17 mouse cellular contexts compared by ENCODE assay signal in genomic region chrX:162363206-162363605, GRCm38 (mm10).
DNase-seq lines count a peak whose midpoint lies in the region; ATAC-seq lines count a peak whose summit lies in the region.
"Had no signal": no experiment of that assay in that cellular context is flagged by ENCODE, and none has a peak within 500 bp of the region (broad histone marks: within the 10 kb centered on the region; RNA-seq: fewer than 3 reads in every experiment).

No protein-coding gene starts in this region.

- H3K4me3 ChIP-seq in hindbrain, embryonic 11.5 days (ENCODE audit: low read depth, low read length), result no peak overlapping the region
- H3K4me3 ChIP-seq: limb, embryonic 10.5 days; liver, embryonic 12.5 days; midbrain, embryonic 13.5 days; neural tube, embryonic 15.5 days had no signal

- no peaks in the 10 kb centered on the region for H3K9me3 ChIP-seq in hindbrain, embryonic 11.5 days (ENCODE audit: control insufficient read depth, low read length)
- H3K9me3 ChIP-seq: limb, embryonic 10.5 days; liver, embryonic 12.5 days; midbrain, embryonic 13.5 days; neural tube, embryonic 15.5 days had no signal

- no peak for ATAC-seq in hindbrain, embryonic 11.5 days (ENCODE audit: low FRiP score)
- ATAC-seq: forebrain, embryonic 14.5 days; liver, embryonic 12.5 days; midbrain, embryonic 13.5 days had no signal

- DNase-seq in adrenal gland, postnatal 36 days, result peak; percentile 2 to 14
- DNase-seq in adrenal gland, postnatal 25 days, result no peak
- DNase-seq in kidney, adult 9 months, result peak; percentile 20
- DNase-seq in kidney, postnatal 25 days, result peak; percentile 16 to 43
- DNase-seq in lung, postnatal 14 days, result peak; percentile 35
- DNase-seq in cerebellum, adult 18-20 months, result no peak
- no peak for DNase-seq in B cell, adult 2 months
- no peak for DNase-seq in hindbrain, embryonic 11.5 days (ENCODE audit: low spot score)
- DNase-seq: adrenal gland, postnatal 10 days; cerebellum, postnatal 10 days; right cerebral cortex, adult 18-20 months; thymus, adult 2 months had no signal

- H3K36me3 ChIP-seq in hindbrain, embryonic 11.5 days (ENCODE audit: control insufficient read depth, insufficient read depth, low read length), result no peaks in the 10 kb centered on the region
- H3K36me3 ChIP-seq: limb, embryonic 10.5 days; liver, embryonic 12.5 days; midbrain, embryonic 13.5 days; neural tube, embryonic 15.5 days had no signal

- H3K27ac ChIP-seq in hindbrain, embryonic 11.5 days (ENCODE audit: low read depth, low read length), result no peak overlapping the region
- H3K27ac ChIP-seq: limb, embryonic 10.5 days; liver, embryonic 12.5 days; midbrain, embryonic 13.5 days; neural tube, embryonic 15.5 days had no signal

- H3K4me2 ChIP-seq in hindbrain, embryonic 11.5 days (replicated peaks; ENCODE audit: low read depth, low read length), result no peak overlapping the region
- H3K4me2 ChIP-seq: liver, embryonic 12.5 days; midbrain, embryonic 13.5 days; neural tube, embryonic 15.5 days had no signal

- no peaks in the 10 kb centered on the region for H3K4me1 ChIP-seq in hindbrain, embryonic 11.5 days (replicated peaks; ENCODE audit: control insufficient read depth, insufficient read depth, low read length)
- H3K4me1 ChIP-seq: limb, embryonic 10.5 days; liver, embryonic 12.5 days; midbrain, embryonic 13.5 days had no signal

- H3K27me3 ChIP-seq in hindbrain, embryonic 11.5 days (ENCODE audit: control insufficient read depth, insufficient read depth, low read length), result peaks cover 2% of the 10 kb centered on the region; the same call in 1 of the 2 replicates

- 85% methylated on average over 2 of the region's 2 CpGs for WGBS in hindbrain, embryonic 11.5 days

- no peak overlapping the region for H3K9ac ChIP-seq in hindbrain, embryonic 11.5 days (ENCODE audit: low read depth, low read length)
- H3K9ac ChIP-seq: liver, embryonic 12.5 days; midbrain, embryonic 13.5 days; neural tube, embryonic 15.5 days had no signal

Comparison
In these comparisons a context has a peak if more than half of its experiments do, and no peak if none do; other contexts are left out.
1. DNase-seq: peak in adrenal gland, postnatal 36 days (2 of 2), kidney, adult 9 months (single experiment), kidney, postnatal 25 days (2 of 2) and lung, postnatal 14 days (single experiment); none in adrenal gland, postnatal 25 days (single experiment), cerebellum, adult 18-20 months (0 of 2), B cell, adult 2 months (0 of 2) and hindbrain, embryonic 11.5 days (single experiment).